Mouse (Mus musculus): ENCODE results near the gene Vwa2. TPM values are rescaled to one million over a fixed set of nuclear protein-coding genes. Genes with fewer than 3 reads are reported as not detected.

Gene Vwa2
- polyA plus RNA-seq, 1 experiment from 2014 or later, result 18.3 TPM

- 80% methylated on average over 3 of the region's 3 CpGs for WGBS
- ATAC-seq (replicated peaks; ENCODE audit: low FRiP score, low read depth) (no peak), DNase-seq (ENCODE audit: low spot score) (no peak)
- no peak for TF ChIP-seq CTCF (IDR thresholded peaks at IDR 0.05; ENCODE audit: low read depth)
- H3K4me2 ChIP-seq (ENCODE audit: low read length), result no peak overlapping the region
- no peak overlapping the region for H3K9ac ChIP-seq (ENCODE audit: low read depth, low read length)
- H3K27ac ChIP-seq, result no peak overlapping the region
- no peaks in the 10 kb centered on the region for H3K27me3 ChIP-seq (ENCODE audit: insufficient read depth, low read length)
- no peaks in the 10 kb centered on the region for H3K4me1 ChIP-seq (replicated peaks; ENCODE audit: insufficient read depth, low read length)
- no peaks in the 10 kb centered on the region for H3K9me3 ChIP-seq (replicated peaks; ENCODE audit: low read length)
- H3K36me3 ChIP-seq (ENCODE audit: insufficient read depth, low read length), result peaks cover 4% of the 10 kb centered on the region; the same call in 1 of the 2 replicates
- no peak overlapping the region for H3K4me3 ChIP-seq (replicated peaks; ENCODE audit: low read depth, low read length)
Observed at GRCm38 (mm10) chr19:56933800-56934199, 59.8 kb downstream of the Vwa2 start.

- H3K27me3 ChIP-seq (ENCODE audit: insufficient read depth, low read length), result no peaks in the 10 kb centered on the region
- no peak for TF ChIP-seq CTCF (IDR thresholded peaks at IDR 0.05; ENCODE audit: low read depth)
- H3K4me1 ChIP-seq (replicated peaks; ENCODE audit: insufficient read depth, low read length), result no peaks in the 10 kb centered on the region
- DNase-seq (ENCODE audit: low spot score) (no peak), ATAC-seq (replicated peaks; ENCODE audit: low FRiP score, low read depth) (no peak)
- no peak overlapping the region for H3K27ac ChIP-seq
- H3K9me3 ChIP-seq (replicated peaks; ENCODE audit: low read length), result no peaks in the 10 kb centered on the region
- no peak overlapping the region for H3K4me3 ChIP-seq (replicated peaks; ENCODE audit: low read depth, low read length)
- 80% methylated on average over 6 of the region's 6 CpGs for WGBS
- H3K36me3 ChIP-seq (ENCODE audit: insufficient read depth, low read length), result peaks cover 4% of the 10 kb centered on the region; the same call in 1 of the 2 replicates
- no peak overlapping the region for H3K4me2 ChIP-seq (ENCODE audit: low read length)
- H3K9ac ChIP-seq (ENCODE audit: low read depth, low read length), result no peak overlapping the region
Observed at GRCm38 (mm10) chr19:56935111-56935510, 61.1 kb downstream of the Vwa2 start.

- Histone ChIP-seq H3K36me3 (ENCODE audit: insufficient read depth, low read length) (peaks cover 4% of the 10 kb centered on the region; the same call in 1 of the 2 replicates), H3K27me3 (ENCODE audit: insufficient read depth, low read length) (no peaks in the 10 kb centered on the region), H3K9me3 (replicated peaks; ENCODE audit: low read length) (no peaks in the 10 kb centered on the region)
Observed at GRCm38 (mm10) chr19:56935777-56936176, 61.7 kb downstream of the Vwa2 start.

GRCm38 (mm10) chr19:56936253-56936652 is 62.2 kb downstream of the Vwa2 start:
- Histone ChIP-seq H3K36me3 (ENCODE audit: insufficient read depth, low read length) (peaks cover 4% of the 10 kb centered on the region; the same call in 1 of the 2 replicates), H3K27ac (no peak overlapping the region), H3K27me3 (ENCODE audit: insufficient read depth, low read length) (no peaks in the 10 kb centered on the region), H3K4me1 (replicated peaks; ENCODE audit: insufficient read depth, low read length) (no peaks in the 10 kb centered on the region), H3K4me2 (ENCODE audit: low read length) (no peak overlapping the region), H3K4me3 (replicated peaks; ENCODE audit: low read depth, low read length) (no peak overlapping the region), H3K9ac (ENCODE audit: low read depth, low read length) (no peak overlapping the region), H3K9me3 (replicated peaks; ENCODE audit: low read length) (no peaks in the 10 kb centered on the region)
- no peak for TF ChIP-seq CTCF (IDR thresholded peaks at IDR 0.05; ENCODE audit: low read depth)
- DNase-seq (ENCODE audit: low spot score), result no peak
- 91% methylated on average over 8 of the region's 8 CpGs for WGBS
- ATAC-seq (replicated peaks; ENCODE audit: low FRiP score, low read depth), result no peak

More at GRCm38 (mm10) chr19:56935777-56936176, 61.7 kb downstream of the Vwa2 start:
- ATAC-seq (replicated peaks; ENCODE audit: low FRiP score, low read depth), result no peak
- Histone ChIP-seq H3K4me1 (replicated peaks; ENCODE audit: insufficient read depth, low read length) (no peaks in the 10 kb centered on the region), H3K27ac (no peak overlapping the region), H3K4me2 (ENCODE audit: low read length) (no peak overlapping the region), H3K4me3 (replicated peaks; ENCODE audit: low read depth, low read length) (no peak overlapping the region), H3K9ac (ENCODE audit: low read depth, low read length) (no peak overlapping the region)
- WGBS, result 90% methylated on average over 7 of the region's 7 CpGs
- TF ChIP-seq CTCF (IDR thresholded peaks at IDR 0.05; ENCODE audit: low read depth), result peak; percentile 43
- DNase-seq (ENCODE audit: low spot score), result no peak

GRCm38 (mm10) chr19:56937911-56938310 is 63.9 kb downstream of the Vwa2 start:
- Histone ChIP-seq H3K27me3 (ENCODE audit: insufficient read depth, low read length) (no peaks in the 10 kb centered on the region), H3K9me3 (replicated peaks; ENCODE audit: low read length) (no peaks in the 10 kb centered on the region), H3K9ac (ENCODE audit: low read depth, low read length) (no peak overlapping the region), H3K4me2 (ENCODE audit: low read length) (no peak overlapping the region), H3K4me1 (replicated peaks; ENCODE audit: insufficient read depth, low read length) (no peaks in the 10 kb centered on the region), H3K36me3 (ENCODE audit: insufficient read depth, low read length) (peaks cover 3% of the 10 kb centered on the region; the same call in 1 of the 2 replicates), H3K27ac (no peak overlapping the region), H3K4me3 (replicated peaks; ENCODE audit: low read depth, low read length) (no peak overlapping the region)
- no peak for DNase-seq (ENCODE audit: low spot score)
- WGBS, result 91% methylated on average over 5 of the region's 5 CpGs
- ATAC-seq (replicated peaks; ENCODE audit: low FRiP score, low read depth), result no peak
- no peak for TF ChIP-seq CTCF (IDR thresholded peaks at IDR 0.05; ENCODE audit: low read depth)

- Histone ChIP-seq H3K27ac (no peak overlapping the region), H3K4me3 (replicated peaks; ENCODE audit: low read depth, low read length) (no peak overlapping the region), H3K9ac (ENCODE audit: low read depth, low read length) (no peak overlapping the region), H3K36me3 (ENCODE audit: insufficient read depth, low read length) (no peaks in the 10 kb centered on the region; the same call in 1 of the 2 replicates), H3K4me1 (replicated peaks; ENCODE audit: insufficient read depth, low read length) (0 out of 2 replicates have a peak, but pooled peaks cover 4% of the 10 kb centered on the region), H3K27me3 (ENCODE audit: insufficient read depth, low read length) (no peaks in the 10 kb centered on the region), H3K4me2 (ENCODE audit: low read length) (no peak overlapping the region), H3K9me3 (replicated peaks; ENCODE audit: low read length) (no peaks in the 10 kb centered on the region)
- WGBS, result 58% methylated on average over 9 of the region's 9 CpGs
- no peak for TF ChIP-seq CTCF (IDR thresholded peaks at IDR 0.05; ENCODE audit: low read depth)
- peak; percentile 35; the same call in 1 of the 2 replicates for ATAC-seq (replicated peaks; ENCODE audit: low FRiP score, low read depth)
- no peak for DNase-seq (ENCODE audit: low spot score)
Observed at GRCm38 (mm10) chr19:56939826-56940225, 65.8 kb downstream of the Vwa2 start.

GRCm38 (mm10) chr19:56940507-56940906 is 66.5 kb downstream of the Vwa2 start:
- DNase-seq (ENCODE audit: low spot score) (no peak), ATAC-seq (replicated peaks; ENCODE audit: low FRiP score, low read depth) (no peak)
- Histone ChIP-seq H3K9ac (ENCODE audit: low read depth, low read length) (no peak overlapping the region), H3K4me3 (replicated peaks; ENCODE audit: low read depth, low read length) (no peak overlapping the region), H3K4me1 (replicated peaks; ENCODE audit: insufficient read depth, low read length) (peaks cover 4% of the 10 kb centered on the region; the same call in 1 of the 2 replicates), H3K27ac (no peak overlapping the region), H3K9me3 (replicated peaks; ENCODE audit: low read length) (no peaks in the 10 kb centered on the region), H3K27me3 (ENCODE audit: insufficient read depth, low read length) (no peaks in the 10 kb centered on the region), H3K36me3 (ENCODE audit: insufficient read depth, low read length) (no peaks in the 10 kb centered on the region; the same call in 1 of the 2 replicates), H3K4me2 (ENCODE audit: low read length) (no peak overlapping the region)
- TF ChIP-seq CTCF (IDR thresholded peaks at IDR 0.05; ENCODE audit: low read depth), result no peak
- 81% methylated on average over 11 of the region's 11 CpGs for WGBS

Measured in kidney, postnatal 0 days (tissue).